In genomic region chr2:167928972-167929371, GRCm38 (mm10) we compare ENCODE assay signal across 17 mouse cellular contexts.
"Had no signal": no experiment of that assay in that cellular context is flagged by ENCODE, and none has a peak within 500 bp of the region (broad histone marks: within the 10 kb centered on the region; RNA-seq: fewer than 3 reads in every experiment).

No protein-coding gene starts in this region.

- H3K27me3 ChIP-seq: limb, embryonic 15.5 days; liver, embryonic 12.5 days; midbrain, embryonic 13.5 days; neural tube, embryonic 13.5 days; neural tube, embryonic 15.5 days had no signal

- H3K4me3 ChIP-seq: limb, embryonic 15.5 days; liver, embryonic 12.5 days; midbrain, embryonic 10.5 days; midbrain, embryonic 13.5 days; myocyte; neural tube, embryonic 13.5 days; neural tube, embryonic 15.5 days had no signal

- H3K27ac ChIP-seq: limb, embryonic 15.5 days; liver, embryonic 12.5 days; liver, embryonic 14.5 days; midbrain, embryonic 10.5 days; midbrain, embryonic 13.5 days; neural tube, embryonic 13.5 days; neural tube, embryonic 15.5 days had no signal

- H3K4me2 ChIP-seq: limb, embryonic 15.5 days; liver, embryonic 12.5 days; midbrain, embryonic 13.5 days; neural tube, embryonic 13.5 days; neural tube, embryonic 15.5 days had no signal

- DNase-seq: retina, postnatal 1 day; right cerebral cortex, adult 18-20 months; right cerebral cortex, postnatal 25 days; right cerebral cortex, postnatal 4 days; spleen, adult 18-20 months; thymus, adult 18-20 months; thymus, postnatal 14 days; thymus, postnatal 36 days had no signal

- H3K36me3 ChIP-seq: limb, embryonic 15.5 days; liver, embryonic 12.5 days; midbrain, embryonic 10.5 days; midbrain, embryonic 13.5 days; neural tube, embryonic 13.5 days; neural tube, embryonic 15.5 days had no signal

- H3K9ac ChIP-seq: limb, embryonic 15.5 days; liver, embryonic 12.5 days; liver, embryonic 14.5 days; midbrain, embryonic 13.5 days; neural tube, embryonic 13.5 days; neural tube, embryonic 15.5 days had no signal

- ATAC-seq: liver, embryonic 12.5 days; midbrain, embryonic 13.5 days; midbrain, embryonic 16.5 days had no signal

- H3K9me3 ChIP-seq: limb, embryonic 15.5 days; liver, embryonic 12.5 days; midbrain, embryonic 10.5 days; midbrain, embryonic 13.5 days; neural tube, embryonic 13.5 days; neural tube, embryonic 15.5 days had no signal
